Mouse (Mus musculus) midbrain, embryonic 16.5 days (tissue): ENCODE measurements around the gene Rhno1. TPM values are rescaled to one million over a fixed set of nuclear protein-coding genes. Genes with fewer than 3 reads are reported as not detected.

ENCODE experiments used
- ATAC-seq: fragments of 200-750 bp; cut with Nextera tagmentation; 2 replicates; pipeline ENCODE4 v1.8.0; 2017; ENCODE audit warnings: moderate TSS enrichment
- H3K27ac ChIP-seq: fragments of 300-500 bp; sonication (generic); 2 replicates; pipeline ENCODE4 v1.5.1; 2014; ENCODE audit warnings: mild to moderate bottlenecking, low read length, mixed read lengths
- H3K27me3 ChIP-seq: fragments of 300-500 bp; sonication (generic); 2 replicates; pipeline ENCODE4 v1.6.1; 2014; ENCODE audit warnings: low read depth, low read length, mixed read lengths; ENCODE audit not compliant: control insufficient read depth, insufficient read depth
- H3K36me3 ChIP-seq: fragments of 300-500 bp; sonication (generic); 2 replicates; pipeline ENCODE4 v1.6.1; 2014; ENCODE audit warnings: mild to moderate bottlenecking, low read length, moderate library complexity, mixed read lengths; ENCODE audit not compliant: control insufficient read depth, insufficient read depth
- H3K4me1 ChIP-seq: fragments of 300-500 bp; sonication (generic); 2 replicates; pipeline ENCODE4 v1.6.1; 2014; ENCODE audit warnings: mild to moderate bottlenecking, low read length, mixed read lengths; ENCODE audit not compliant: control insufficient read depth, insufficient read depth
- H3K4me2 ChIP-seq: fragments of 300-500 bp; sonication (generic); 2 replicates; pipeline ENCODE4 v1.6.1; 2014; ENCODE audit warnings: mild to moderate bottlenecking, low read length, mixed read lengths
- H3K4me3 ChIP-seq: fragments of 300-500 bp; sonication (generic); 2 replicates; pipeline ENCODE4 v1.5.1; 2014; ENCODE audit warnings: low read depth, mild to moderate bottlenecking, low read length, moderate library complexity, mixed read lengths
- H3K9ac ChIP-seq: fragments of 300-500 bp; sonication (generic); 2 replicates; pipeline ENCODE4 v1.6.1; 2014; ENCODE audit warnings: low read depth, low read length, mixed read lengths
- H3K9me3 ChIP-seq: fragments of 300-500 bp; sonication (generic); replicated peaks from 2 replicates; pipeline ENCODE4 v1.6.1; 2014; ENCODE audit warnings: mild to moderate bottlenecking, low read length, mixed read lengths; ENCODE audit not compliant: control insufficient read depth, poor library complexity, severe bottlenecking
- WGBS: fragments of 180-500 bp; shearing (Covaris S2); extraction: QIAGEN DNeasy Blood & Tissue Kit; methylation state at CpG from one replicate; pipeline ENCODE4 v1.1.7; 2014; 5-methylcytosine and 5-hydroxymethylcytosine counted together
- polyA plus RNA-seq: library from polyadenylated mRNA; unstranded; fragments of >200 nt; fragmentation: Nextera tagmentation; extraction: Ambion mirVana; gene quantifications from 2 replicates; pipeline ENCODE4 v1.2.1, GENCODE M21; 2015

The Rhno1 gene
- polyA plus RNA-seq, 1 experiment from 2014 or later, result 77.0 TPM

DNA sequence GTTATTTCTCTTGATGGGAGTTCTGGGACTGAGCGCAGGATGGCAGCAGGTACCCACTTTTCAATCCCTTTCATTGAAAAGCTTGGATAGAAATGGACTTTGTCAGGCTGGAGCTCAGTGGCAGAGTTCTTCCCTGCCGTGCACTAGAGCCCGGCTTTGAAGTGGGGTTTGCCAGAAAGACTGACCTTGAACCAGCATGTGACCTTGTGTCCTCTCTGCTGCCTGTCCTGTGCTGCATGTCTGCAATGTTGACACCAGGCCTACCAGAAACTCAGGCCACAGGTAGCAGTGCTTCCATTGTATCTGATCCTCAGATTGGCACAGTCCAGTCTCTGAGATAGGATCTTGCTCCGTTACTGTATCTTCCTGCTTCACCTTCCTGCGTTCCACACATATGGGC, 7.3 kb upstream of the Rhno1 start:
- no peaks in the 10 kb centered on the region for H3K9me3 ChIP-seq
- WGBS, result 88% methylated on average over 5 of the region's 5 CpGs
- no peak for ATAC-seq
- H3K27me3 ChIP-seq, result no peaks in the 10 kb centered on the region
- H3K4me3 ChIP-seq, result no peak overlapping the region
- H3K4me1 ChIP-seq, result peaks cover 5% of the 10 kb centered on the region
- H3K4me2 ChIP-seq, result no peak overlapping the region
- H3K36me3 ChIP-seq, result no peaks in the 10 kb centered on the region
- no peak overlapping the region for H3K27ac ChIP-seq
- H3K9ac ChIP-seq, result no peak overlapping the region

DNA sequence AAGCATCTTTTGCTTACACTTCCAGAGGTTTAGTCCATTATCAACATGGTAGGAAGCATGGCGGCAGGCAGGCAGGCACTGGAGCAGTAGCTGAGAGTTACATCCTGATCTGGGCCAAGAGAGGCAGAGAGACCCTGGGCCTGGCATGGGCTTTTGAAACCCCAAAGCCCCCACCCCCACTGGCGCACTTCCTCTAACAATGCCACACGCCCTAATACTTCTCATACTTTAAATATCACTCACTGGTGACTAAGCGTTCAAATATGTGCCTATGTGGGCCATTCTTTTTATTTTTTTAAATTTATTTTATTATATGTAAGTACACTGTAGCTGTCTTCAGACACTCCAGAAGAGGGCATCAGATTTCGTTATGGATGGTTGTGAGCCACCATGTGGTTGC, 3.8 kb upstream of the Rhno1 start:
- Histone ChIP-seq H3K27me3 (no peaks in the 10 kb centered on the region), H3K9me3 (no peaks in the 10 kb centered on the region), H3K4me1 (peaks cover 7% of the 10 kb centered on the region), H3K4me2 (no peak overlapping the region), H3K4me3 (no peak overlapping the region), H3K36me3 (no peaks in the 10 kb centered on the region), H3K27ac (no peak overlapping the region), H3K9ac (no peak overlapping the region)
- 95% methylated on average over 5 of the region's 5 CpGs for WGBS
- ATAC-seq, result no peak

- Histone ChIP-seq H3K27me3 (no peaks in the 10 kb centered on the region), H3K4me2 (no peak overlapping the region), H3K4me1 (peaks cover 16% of the 10 kb centered on the region), H3K27ac (no peak overlapping the region), H3K9ac (no peak overlapping the region), H3K4me3 (no peak overlapping the region), H3K36me3 (no peaks in the 10 kb centered on the region), H3K9me3 (no peaks in the 10 kb centered on the region)
- no peak for ATAC-seq
- 75% methylated on average over 6 of the region's 6 CpGs for WGBS
These were observed 2.0 kb upstream of the Rhno1 start for GRCm38 (mm10) chr6:128364721-128365120.

DNA sequence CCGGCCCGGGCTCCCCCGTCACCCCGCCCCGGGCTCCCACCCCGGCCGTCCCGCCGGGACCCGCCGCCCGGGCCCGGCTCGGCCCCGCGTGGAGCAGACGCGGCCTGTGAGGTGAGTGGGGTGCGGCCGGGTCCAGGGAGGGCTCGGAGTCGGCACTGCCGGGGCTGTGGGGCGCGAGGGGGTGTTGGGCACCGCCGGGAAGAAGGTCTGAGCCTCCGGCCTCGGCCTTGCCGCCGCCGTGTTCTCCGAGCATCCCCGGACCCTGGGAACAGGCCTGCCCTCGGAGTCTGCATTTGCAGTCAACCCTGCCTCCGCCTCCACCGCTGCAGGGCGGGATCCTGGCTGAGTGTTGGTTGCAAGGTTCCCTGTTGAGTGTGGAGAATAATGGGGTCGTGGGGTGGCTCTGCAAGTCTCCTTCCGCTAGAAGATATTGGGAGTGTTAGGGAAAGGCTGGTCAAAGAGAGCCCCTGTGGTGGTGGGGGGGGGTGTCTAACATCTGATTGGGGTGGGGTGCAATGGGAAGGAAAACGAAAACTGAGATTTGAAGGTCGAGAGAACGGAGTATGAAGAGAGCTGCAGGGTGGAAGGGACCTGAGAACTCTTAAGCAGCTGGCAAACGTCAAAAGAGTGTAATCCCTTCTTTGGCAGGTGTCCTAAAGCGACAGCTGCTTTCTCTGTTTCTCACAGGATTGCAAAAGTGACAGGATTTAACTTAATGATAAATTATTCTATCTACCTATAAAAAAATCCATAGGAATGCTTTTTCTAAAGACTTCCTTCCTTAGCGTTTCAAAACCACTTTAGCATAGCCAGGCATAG, 505 bp upstream of the Rhno1 start:
- Histone ChIP-seq H3K27me3 (no peaks in the 10 kb centered on the region), H3K36me3 (no peaks in the 10 kb centered on the region), H3K4me3 (peak overlapping the region; percentile 93), H3K4me2 (peak overlapping the region; percentile 100), H3K4me1 (peaks cover 18% of the 10 kb centered on the region), H3K27ac (peak overlapping the region; percentile 88; the same call in 1 of the 2 replicates), H3K9ac (peak overlapping the region; percentile 90), H3K9me3 (no peaks in the 10 kb centered on the region)
- ATAC-seq, result peak; percentile 66
- WGBS, result 1% methylated on average over 44 of the region's 46 CpGs

DNA sequence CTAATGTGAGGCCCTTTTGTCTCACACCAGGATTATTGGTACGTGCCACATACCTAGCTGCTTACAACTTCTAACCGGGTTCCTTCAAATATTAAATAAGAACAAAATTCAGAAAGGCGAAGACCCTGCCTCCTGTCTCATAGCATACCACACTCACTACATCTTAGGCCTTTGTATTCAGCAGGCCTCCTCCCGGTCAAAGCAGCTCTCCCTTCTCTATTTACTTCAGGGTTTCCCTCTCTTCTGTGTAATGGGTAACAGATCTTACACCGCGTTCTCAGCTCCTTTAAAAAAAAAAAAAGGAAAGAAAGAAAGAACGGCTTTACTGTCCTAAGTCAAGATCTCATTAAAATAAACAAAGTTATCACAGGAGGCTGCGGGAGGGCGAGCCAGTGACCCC, 810 bp downstream of the Rhno1 start:
- H3K4me3 ChIP-seq, result peak overlapping the region; percentile 93
- peak overlapping the region; percentile 90 for H3K9ac ChIP-seq
- peak overlapping the region; percentile 100 for H3K4me2 ChIP-seq
- H3K27ac ChIP-seq, result peak overlapping the region; percentile 88
- H3K4me1 ChIP-seq, result peaks cover 18% of the 10 kb centered on the region
- H3K9me3 ChIP-seq, result no peaks in the 10 kb centered on the region
- ATAC-seq, result no peak
- WGBS, result 11% methylated on average over 9 of the region's 9 CpGs
- H3K36me3 ChIP-seq, result 0 out of 2 replicates have a peak, but pooled peaks cover 2% of the 10 kb centered on the region
- no peaks in the 10 kb centered on the region for H3K27me3 ChIP-seq

GRCm38 (mm10) chr6:128358999-128359398, 3.7 kb downstream of the Rhno1 start:
- Histone ChIP-seq H3K27me3 (no peaks in the 10 kb centered on the region), H3K27ac (no peak overlapping the region), H3K4me3 (no peak overlapping the region), H3K4me1 (peaks cover 25% of the 10 kb centered on the region), H3K36me3 (0 out of 2 replicates have a peak, but pooled peaks cover 2% of the 10 kb centered on the region), H3K9me3 (no peaks in the 10 kb centered on the region), H3K9ac (no peak overlapping the region), H3K4me2 (no peak overlapping the region)
- ATAC-seq, result no peak
- WGBS, result 7% methylated on average over 2 of the region's 2 CpGs

DNA sequence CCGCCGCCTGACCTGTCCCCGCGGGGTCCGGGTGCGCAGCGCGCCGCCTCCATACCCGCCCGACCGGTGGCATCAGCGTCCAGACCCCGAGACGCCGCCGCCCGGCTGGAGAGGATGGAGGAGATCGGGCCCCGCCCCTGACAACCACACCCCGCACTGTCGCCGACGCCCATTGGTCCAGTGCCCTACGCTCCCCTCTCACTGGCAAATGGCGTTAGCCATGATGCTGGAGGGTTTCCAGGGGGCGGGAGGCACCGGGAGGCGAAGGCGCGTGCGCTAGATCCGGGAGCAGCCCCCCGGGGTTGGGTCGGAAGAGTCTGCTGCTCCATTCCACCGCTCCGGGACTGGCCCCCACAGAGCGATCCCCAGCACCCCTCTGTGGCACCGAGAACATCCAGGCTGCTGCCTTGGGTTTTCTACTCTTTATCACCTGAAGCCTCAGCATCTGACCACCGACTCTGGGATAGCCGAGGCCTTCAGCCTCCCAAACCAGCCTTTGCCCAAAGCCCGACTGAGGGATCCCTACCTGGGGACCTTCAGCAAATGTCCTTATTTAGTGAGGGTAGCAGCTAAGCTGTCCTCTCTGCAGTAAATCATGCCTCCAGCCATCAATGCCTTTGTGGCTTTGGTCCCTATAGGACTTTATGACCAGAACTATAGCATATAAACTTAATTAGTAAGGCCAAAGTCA, 6.8 kb downstream of the Rhno1 start, which contains the start of gene Tulp3:
Gene Tulp3, minus strand, starts transcription at position 126 of the 691 bp plus-strand sequence.
- H3K4me1 ChIP-seq, result peaks cover 15% of the 10 kb centered on the region
- peak within 1 kb of the TSS; percentile 85 for H3K9ac ChIP-seq
- peak; percentile 99 for ATAC-seq
- no peaks in the 10 kb centered on the region for H3K9me3 ChIP-seq
- peak within 1 kb of the TSS; percentile 84 for H3K27ac ChIP-seq
- WGBS, result under 1% methylated on average over 29 of the region's 42 CpGs
- peak within 1 kb of the TSS; percentile 78 for H3K4me3 ChIP-seq
- H3K4me2 ChIP-seq, result peak within 1 kb of the TSS; percentile 59
- H3K36me3 ChIP-seq, result peaks cover 6% of the 10 kb centered on the region; the same call in 1 of the 2 replicates
- H3K27me3 ChIP-seq, result no peaks in the 10 kb centered on the region

DNA sequence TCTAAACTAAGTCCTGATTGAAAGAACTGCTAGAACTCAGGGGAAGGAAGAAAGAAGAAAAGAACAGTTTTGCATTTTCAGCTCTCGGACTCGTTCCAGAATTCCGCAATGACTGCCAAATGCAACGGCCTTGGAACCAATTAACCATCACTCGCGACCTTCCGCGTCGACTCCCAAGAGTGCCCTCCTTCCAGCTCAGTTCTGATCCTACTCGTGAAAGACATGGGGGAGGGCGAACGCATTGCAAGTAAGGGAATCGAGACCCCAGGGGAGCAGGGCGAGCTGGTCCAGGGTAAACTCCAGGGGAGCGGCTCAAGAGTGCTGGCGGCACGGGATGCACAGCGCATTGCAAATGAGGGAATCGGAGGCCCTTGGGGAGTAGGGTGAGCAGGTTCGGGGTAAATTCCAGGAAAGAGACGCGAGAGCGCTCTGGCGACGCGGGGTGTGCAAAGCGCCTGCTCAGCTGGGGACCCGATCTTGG, 7.5 kb downstream of the Rhno1 start:
- H3K9me3 ChIP-seq, result no peaks in the 10 kb centered on the region
- ATAC-seq, result peak; percentile 74
- H3K9ac ChIP-seq, result peak overlapping the region; percentile 85
- H3K27ac ChIP-seq, result peak overlapping the region; percentile 84
- no peaks in the 10 kb centered on the region for H3K27me3 ChIP-seq
- peaks cover 10% of the 10 kb centered on the region for H3K4me1 ChIP-seq
- H3K4me2 ChIP-seq, result peak overlapping the region; percentile 59
- WGBS, result under 1% methylated on average over 28 of the region's 28 CpGs
- H3K36me3 ChIP-seq, result peaks cover 7% of the 10 kb centered on the region; the same call in 1 of the 2 replicates
- peak overlapping the region; percentile 78 for H3K4me3 ChIP-seq

- Histone ChIP-seq H3K9me3 (no peaks in the 10 kb centered on the region), H3K27ac (no peak overlapping the region), H3K4me3 (no peak overlapping the region), H3K36me3 (peaks cover 7% of the 10 kb centered on the region; the same call in 1 of the 2 replicates), H3K4me1 (peaks cover 9% of the 10 kb centered on the region), H3K9ac (no peak overlapping the region), H3K27me3 (no peaks in the 10 kb centered on the region), H3K4me2 (peak overlapping the region; percentile 59)
- no peak for ATAC-seq
- 35% methylated on average over 3 of the region's 3 CpGs for WGBS
These were observed 8.6 kb downstream of the Rhno1 start for GRCm38 (mm10) chr6:128354140-128354539.
